Mouse (Mus musculus): Measurements from ENCODE around the gene Apba2.

- no peak for TF ChIP-seq CTCF (IDR thresholded peaks at IDR 0.05; ENCODE audit: low read depth)
- TF ChIP-seq EP300 (IDR thresholded peaks at IDR 0.05; ENCODE audit: low read depth), result no peak
Observed at GRCm38 (mm10) chr7:64630697-64631096, 129.2 kb downstream of the Apba2 start.

Measured in heart, postnatal 0 days (tissue).